Mouse (Mus musculus): Measurements from ENCODE around the gene Mtch1.

DNA sequence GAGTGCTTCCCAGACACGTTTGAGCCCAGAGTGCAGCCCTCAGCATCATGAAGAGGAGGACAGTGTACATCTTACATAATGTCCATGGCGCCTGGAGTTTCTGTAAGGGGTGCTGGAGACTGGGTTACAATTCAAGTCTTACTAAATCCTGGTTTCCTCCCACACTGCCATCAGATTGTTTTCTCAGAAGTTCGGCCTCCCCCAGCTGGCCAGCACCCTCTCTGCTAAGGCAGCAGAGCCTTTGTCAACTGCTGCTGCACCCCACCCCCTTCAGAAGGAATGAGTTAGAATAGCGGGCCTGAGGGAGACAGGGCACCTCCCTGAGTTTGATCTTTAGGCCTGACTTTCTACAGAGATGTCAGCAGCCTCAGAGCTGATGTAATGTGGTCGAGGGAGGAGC, 45.6 kb downstream of the Mtch1 start:
- TF ChIP-seq CTCF (IDR thresholded peaks at IDR 0.05; ENCODE audit: borderline replicate concordance, control insufficient read depth, extremely low read depth, insufficient read depth, low read length, poor library complexity) (peak; percentile 15; the same call in 1 of the 2 replicates), POLR2A (IDR thresholded peaks at IDR 0.05; ENCODE audit: control insufficient read depth, extremely low read depth, insufficient read depth, low read length, poor library complexity) (no peak)

All from thymus, adult 2 months (tissue).